Mouse (Mus musculus) thymus, adult 2 months (tissue): Measurements from ENCODE around the gene Fbxw7. TPM values are rescaled to one million over a fixed set of nuclear protein-coding genes. Genes with fewer than 3 reads are reported as not detected.

ENCODE experiments used
- DNase-seq: peaks from one replicate; pipeline ENCODE4 v3.0.0; 2021
- H3K27ac ChIP-seq: fragments of 200-500 bp; 2 replicates; pipeline ENCODE4 v1.5.1; 2012; ENCODE audit warnings: low read length, control low read depth; ENCODE audit not compliant: control insufficient read depth, insufficient read depth
- H3K27me3 ChIP-seq: fragments of 200-500 bp; 2 replicates; pipeline ENCODE4 v1.6.1; 2012; ENCODE audit warnings: mild to moderate bottlenecking, low read length, moderate library complexity, mixed read lengths; ENCODE audit not compliant: control insufficient read depth, insufficient read depth
- H3K36me3 ChIP-seq: fragments of 200-500 bp; 2 replicates; pipeline ENCODE4 v1.6.1; 2012; ENCODE audit warnings: mild to moderate bottlenecking, low read length, moderate library complexity; ENCODE audit not compliant: control insufficient read depth, insufficient read depth
- H3K4me1 ChIP-seq: fragments of 200-500 bp; replicated peaks from 2 replicates; pipeline ENCODE4 v1.6.1; 2012; ENCODE audit warnings: low read length; ENCODE audit not compliant: control insufficient read depth, insufficient read depth
- H3K4me3 ChIP-seq: fragments of 200-500 bp; 2 replicates; pipeline ENCODE4 v1.5.1; 2012; ENCODE audit warnings: mild to moderate bottlenecking, low read length, control low read depth, moderate library complexity; ENCODE audit not compliant: control insufficient read depth, insufficient read depth
- CTCF ChIP-seq: fragments of 200-500 bp; IDR thresholded peaks from 2 replicates; pipeline ENCODE4 v1.5.1; 2012; ENCODE audit warnings: mild to moderate bottlenecking, control low read depth, low read length, moderate library complexity, borderline replicate concordance; ENCODE audit not compliant: control insufficient read depth, poor library complexity, insufficient read depth; ENCODE audit errors: extremely low read depth
- POLR2A ChIP-seq: fragments of 200-500 bp; IDR thresholded peaks from 2 replicates; pipeline ENCODE4 v1.6.1; 2012; ENCODE audit warnings: mild to moderate bottlenecking, low read length, control low read depth, moderate library complexity; ENCODE audit not compliant: control insufficient read depth, poor library complexity, insufficient read depth; ENCODE audit errors: extremely low read depth
- WGBS: fragments of 180-500 bp; shearing (Covaris S2); methylation state at CpG from one replicate; pipeline ENCODE4 v1.1.7; 2018; 5-methylcytosine and 5-hydroxymethylcytosine counted together
- polyA plus RNA-seq: library from polyadenylated mRNA; depleted of rRNA; stranded (reverse); fragments of >200 nt; gene quantifications from 2 replicates; pipeline ENCODE4 v1.2.3, GENCODE M21; 2012

Fbxw7 gene
- polyA plus RNA-seq, 1 experiment, result 8.3 TPM

DNA sequence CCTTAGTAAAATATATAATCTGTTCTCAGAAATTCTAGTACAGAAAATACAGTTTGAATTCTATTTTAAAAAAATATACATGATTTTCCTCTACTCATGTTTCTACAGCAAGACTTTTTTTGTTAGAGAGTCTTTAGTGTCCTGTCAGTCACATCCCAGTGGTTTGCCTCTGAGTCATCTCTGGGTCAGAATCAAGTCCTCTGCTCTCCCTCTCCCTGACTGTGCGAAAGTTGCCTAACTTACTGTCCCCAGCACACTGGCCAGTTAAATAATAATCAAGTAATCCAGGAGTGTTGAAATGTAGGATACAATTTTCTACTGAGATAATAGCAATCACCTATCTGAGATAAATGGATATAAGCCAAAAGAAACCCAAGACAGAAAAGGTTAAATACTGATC is 120.7 kb downstream of the Fbxw7 start:
- TF ChIP-seq POLR2A, result no peak
- TF ChIP-seq CTCF, result no peak
- H3K4me1 ChIP-seq, result no peaks in the 10 kb centered on the region
- WGBS, result 96% methylated on average over 1 of the region's 1 CpGs
- no peaks in the 10 kb centered on the region for H3K36me3 ChIP-seq
- no peak overlapping the region for H3K4me3 ChIP-seq
- no peak overlapping the region for H3K27ac ChIP-seq
- H3K27me3 ChIP-seq, result no peaks in the 10 kb centered on the region
- no peak for DNase-seq

DNA sequence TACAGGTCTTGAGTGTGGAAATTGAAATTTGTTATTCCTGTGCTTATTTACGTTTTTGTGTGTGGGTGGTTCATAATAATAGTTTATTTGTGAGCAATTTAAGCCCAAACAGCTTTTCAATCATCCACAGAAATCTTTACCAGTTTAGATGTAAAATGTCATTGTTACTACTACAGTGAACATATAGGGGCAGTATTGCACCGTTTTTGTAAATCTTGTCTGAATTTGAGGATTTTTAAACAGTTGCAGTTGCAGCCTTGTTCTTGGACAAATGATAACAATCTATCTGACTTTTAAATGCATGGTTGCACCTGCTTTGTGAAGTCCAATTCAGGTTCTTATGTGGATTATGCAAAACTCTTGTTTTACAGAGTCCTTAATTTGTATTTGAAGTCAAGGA is 121.2 kb downstream of the Fbxw7 start:
- H3K27ac ChIP-seq, result no peak overlapping the region
- no peak overlapping the region for H3K4me3 ChIP-seq
- no peaks in the 10 kb centered on the region for H3K36me3 ChIP-seq
- no peaks in the 10 kb centered on the region for H3K4me1 ChIP-seq
- TF ChIP-seq CTCF (no peak), POLR2A (no peak)
- no peaks in the 10 kb centered on the region for H3K27me3 ChIP-seq
- 49% methylated on average over 2 of the region's 2 CpGs for WGBS
- no peak for DNase-seq

DNA sequence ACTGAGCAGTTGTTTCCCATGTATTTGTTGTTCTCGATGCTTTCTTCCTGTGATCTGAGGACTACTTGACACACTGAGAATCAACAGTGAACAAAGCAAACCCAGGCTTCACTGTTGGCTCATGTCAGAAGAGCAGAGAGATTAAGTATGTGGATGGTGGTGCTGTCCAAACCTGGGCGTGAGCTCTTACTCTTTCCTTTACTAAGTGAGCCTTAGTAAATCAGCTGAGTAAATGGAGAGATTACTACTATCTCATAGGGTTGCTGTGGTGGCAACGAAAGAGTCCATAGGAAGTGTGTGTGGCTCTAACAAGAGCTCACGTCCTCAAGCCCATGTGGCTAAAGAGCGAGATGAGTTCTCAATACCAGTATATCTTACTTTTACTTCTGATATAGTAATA is 121.9 kb downstream of the Fbxw7 start:
- H3K4me1 ChIP-seq, result no peaks in the 10 kb centered on the region
- H3K27ac ChIP-seq, result no peak overlapping the region
- no peaks in the 10 kb centered on the region for H3K27me3 ChIP-seq
- no peaks in the 10 kb centered on the region for H3K36me3 ChIP-seq
- WGBS, result 93% methylated on average over 5 of the region's 5 CpGs
- TF ChIP-seq POLR2A (no peak), CTCF (no peak)
- H3K4me3 ChIP-seq, result no peak overlapping the region
- no peak for DNase-seq

DNA sequence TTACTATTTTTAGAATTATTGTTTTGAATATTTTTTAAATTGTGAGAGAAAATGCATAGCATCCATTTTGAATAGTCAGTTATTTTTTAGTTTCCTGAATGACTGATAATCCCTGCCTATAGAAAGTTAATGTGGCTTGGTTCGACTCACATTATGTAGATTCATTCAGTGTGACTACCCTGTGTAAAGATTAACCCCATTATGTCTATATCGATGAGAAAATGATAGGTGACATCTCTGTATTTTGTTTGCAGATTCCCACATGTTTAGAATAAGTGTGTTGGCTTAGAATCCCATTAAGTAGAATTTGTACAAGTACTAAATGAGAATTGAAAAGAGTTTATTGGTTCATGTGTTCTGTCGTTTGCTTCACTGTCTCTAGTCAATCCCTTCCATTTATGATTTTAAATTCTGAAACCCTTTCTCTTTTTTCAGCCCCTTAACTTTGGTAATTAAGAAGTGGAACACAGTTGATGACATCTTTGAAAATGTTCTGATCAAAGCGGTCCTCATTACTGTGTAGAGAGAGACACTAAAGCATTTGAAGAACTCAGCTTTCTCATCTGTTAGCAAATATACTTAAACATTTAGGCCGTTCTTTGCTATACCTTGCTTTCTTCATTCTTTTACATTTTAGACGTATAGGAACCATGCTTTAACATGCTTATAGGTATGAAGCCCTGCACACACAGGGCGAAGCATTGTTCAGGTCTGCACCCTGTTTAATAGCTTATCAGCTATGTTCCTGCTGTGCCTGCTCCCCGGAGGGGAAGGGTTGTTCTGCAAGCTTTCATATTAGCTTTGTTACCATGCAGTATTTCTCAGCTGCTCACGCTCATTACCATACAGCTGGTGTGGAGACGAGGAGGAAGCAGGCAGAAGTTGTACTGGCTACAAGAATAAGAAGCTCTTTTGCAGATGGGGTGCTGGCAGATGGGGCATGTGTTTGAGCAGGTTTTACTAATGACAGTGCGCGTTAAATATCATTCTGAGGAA is 122.6 kb downstream of the Fbxw7 start:
- 83% methylated on average over 12 of the region's 12 CpGs for WGBS
- Histone ChIP-seq H3K27me3 (no peaks in the 10 kb centered on the region), H3K4me1 (no peaks in the 10 kb centered on the region), H3K4me3 (no peak overlapping the region), H3K27ac (no peak overlapping the region), H3K36me3 (no peaks in the 10 kb centered on the region)
- TF ChIP-seq POLR2A (no peak), CTCF (no peak)
- no peak for DNase-seq

DNA sequence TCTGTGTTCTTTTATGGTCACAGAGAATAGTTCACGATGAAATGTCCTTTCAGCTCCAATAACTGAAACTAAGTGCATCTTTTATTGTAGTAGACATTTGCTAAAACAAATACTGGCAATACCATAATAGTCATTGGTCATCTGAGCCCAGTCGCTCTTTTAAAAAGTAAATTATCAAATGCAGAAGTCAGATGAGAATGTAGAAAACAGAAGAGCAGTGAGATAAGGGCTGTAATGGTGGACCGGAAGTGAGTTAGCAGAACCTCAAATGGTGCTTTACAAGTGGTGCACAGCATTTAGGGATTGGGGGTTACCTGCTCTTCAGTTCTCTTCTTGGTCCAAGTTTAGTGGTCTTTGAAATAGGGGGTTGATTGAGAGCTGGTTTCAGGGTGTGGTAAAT is 129.9 kb downstream of the Fbxw7 start:
- 58% methylated on average over 3 of the region's 3 CpGs for WGBS
- H3K4me3 ChIP-seq, result no peak overlapping the region

DNA sequence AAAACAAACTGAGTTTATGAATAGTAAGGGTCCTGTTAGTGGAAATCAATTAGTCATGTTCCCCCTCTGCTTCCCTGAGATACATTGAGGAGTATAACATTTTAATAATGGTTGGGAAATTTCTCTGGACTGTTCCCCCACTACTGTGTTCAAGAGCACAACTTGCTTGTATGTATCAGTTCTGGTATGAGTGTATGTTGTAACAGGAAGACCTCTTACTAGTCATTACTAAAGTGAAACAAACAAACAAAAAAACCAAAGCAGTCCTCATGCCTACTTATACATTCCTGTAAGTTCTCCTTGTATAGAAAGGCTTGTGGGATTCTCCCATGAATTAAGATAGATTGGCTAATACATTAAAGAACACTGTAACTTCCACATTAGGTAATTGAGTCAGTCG is 131.3 kb downstream of the Fbxw7 start:
- no peak overlapping the region for H3K27ac ChIP-seq
- no peak overlapping the region for H3K4me3 ChIP-seq
- WGBS, result 100% methylated on average over 1 of the region's 1 CpGs
- H3K27me3 ChIP-seq, result no peaks in the 10 kb centered on the region
- no peaks in the 10 kb centered on the region for H3K36me3 ChIP-seq
- TF ChIP-seq CTCF, result no peak
- TF ChIP-seq POLR2A, result no peak
- no peaks in the 10 kb centered on the region for H3K4me1 ChIP-seq
- no peak for DNase-seq

More for the DNA sequence above, 129.9 kb downstream of the Fbxw7 start:
- H3K27me3 ChIP-seq, result no peaks in the 10 kb centered on the region
- H3K4me1 ChIP-seq, result no peaks in the 10 kb centered on the region
- H3K27ac ChIP-seq, result no peak overlapping the region
- H3K36me3 ChIP-seq, result no peaks in the 10 kb centered on the region
- no peak for DNase-seq
- TF ChIP-seq CTCF (no peak), POLR2A (no peak)

DNA sequence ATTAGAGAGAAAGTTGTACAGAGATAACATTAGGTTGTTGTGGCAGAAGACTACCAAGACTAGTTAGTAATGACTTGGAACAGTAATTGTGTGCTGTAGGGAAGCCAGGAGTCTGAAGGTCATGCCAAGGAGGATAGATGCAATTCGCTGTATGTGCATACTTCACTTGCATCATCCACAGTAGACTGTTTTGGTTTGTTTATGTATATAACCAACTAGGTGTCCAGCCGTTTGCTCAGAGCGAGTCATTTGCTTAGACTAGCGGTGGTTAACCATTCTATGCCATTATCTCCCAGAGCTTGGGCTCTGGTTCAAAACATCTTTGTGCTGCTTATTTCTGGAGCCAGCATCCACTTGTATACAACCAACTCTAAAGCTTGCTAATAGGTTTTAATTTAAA is 134.3 kb downstream of the Fbxw7 start:
- no peak for TF ChIP-seq CTCF
- no peak for TF ChIP-seq POLR2A
- WGBS, result 95% methylated on average over 4 of the region's 4 CpGs
- Histone ChIP-seq H3K4me3 (no peak overlapping the region), H3K27me3 (no peaks in the 10 kb centered on the region), H3K4me1 (no peaks in the 10 kb centered on the region), H3K36me3 (no peaks in the 10 kb centered on the region), H3K27ac (no peak overlapping the region)
- DNase-seq, result no peak

DNA sequence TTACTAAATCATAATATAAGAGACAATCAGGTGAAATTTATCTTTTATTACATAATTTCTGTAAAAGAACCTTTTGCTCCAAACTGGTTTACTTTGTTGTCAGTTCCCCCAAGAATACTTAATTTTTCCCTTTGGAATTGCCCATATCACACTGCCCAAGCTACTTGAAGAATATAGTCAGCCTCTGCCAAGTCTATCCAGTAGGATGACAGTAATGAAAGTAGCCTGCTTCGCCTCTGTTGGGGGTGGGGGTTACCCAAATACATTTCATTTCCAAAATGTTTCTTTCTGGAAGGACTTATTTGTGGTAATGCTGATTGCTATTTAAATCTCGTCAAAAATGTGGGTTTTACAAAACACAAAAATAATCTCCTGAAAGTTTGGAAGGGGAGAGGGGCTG is 136.6 kb downstream of the Fbxw7 start:
- H3K4me1 ChIP-seq, result no peaks in the 10 kb centered on the region
- WGBS, result 83% methylated on average over 2 of the region's 2 CpGs
- H3K4me3 ChIP-seq, result no peak overlapping the region
- no peaks in the 10 kb centered on the region for H3K36me3 ChIP-seq
- H3K27ac ChIP-seq, result no peak overlapping the region
- TF ChIP-seq CTCF (no peak), POLR2A (no peak)
- DNase-seq, result no peak
- no peaks in the 10 kb centered on the region for H3K27me3 ChIP-seq
